Mouse (Mus musculus): ENCODE data around the gene Aqp3.

- no peak for TF ChIP-seq POLR2A (IDR thresholded peaks at IDR 0.05; ENCODE audit: insufficient read depth, low read length)
- no peak for TF ChIP-seq CTCF (IDR thresholded peaks at IDR 0.05; ENCODE audit: low read depth, low read length)
- no peak for TF ChIP-seq EP300 (IDR thresholded peaks at IDR 0.05; ENCODE audit: insufficient read depth, low read depth, low read length)
Measured at GRCm38 (mm10) chr4:41107440-41107839, 9.5 kb upstream of the Aqp3 start.

All from ES-Bruce4 (cell line).